Mouse (Mus musculus) activated CD4-positive, CD25-positive, alpha-beta regulatory T cell, adult 4 months (primary cell): ENCODE data around the gene Umod. TPM values are rescaled to one million over a fixed set of nuclear protein-coding genes. Genes with fewer than 3 reads are reported as not detected.

Source experiments
- ATAC-seq: one replicate; pipeline ENCODE4 v1.8.0; 2017
- polyA plus RNA-seq, 2 experiments: library from polyadenylated mRNA; unstranded; fragments of 100-300 nt; shearing (Covaris generic); gene quantifications; one replicate each; pipeline ENCODE4 v1.2.1; 2017

The Umod gene
- polyA plus RNA-seq, 2 experiments from 2014 or later: not detected

DNA sequence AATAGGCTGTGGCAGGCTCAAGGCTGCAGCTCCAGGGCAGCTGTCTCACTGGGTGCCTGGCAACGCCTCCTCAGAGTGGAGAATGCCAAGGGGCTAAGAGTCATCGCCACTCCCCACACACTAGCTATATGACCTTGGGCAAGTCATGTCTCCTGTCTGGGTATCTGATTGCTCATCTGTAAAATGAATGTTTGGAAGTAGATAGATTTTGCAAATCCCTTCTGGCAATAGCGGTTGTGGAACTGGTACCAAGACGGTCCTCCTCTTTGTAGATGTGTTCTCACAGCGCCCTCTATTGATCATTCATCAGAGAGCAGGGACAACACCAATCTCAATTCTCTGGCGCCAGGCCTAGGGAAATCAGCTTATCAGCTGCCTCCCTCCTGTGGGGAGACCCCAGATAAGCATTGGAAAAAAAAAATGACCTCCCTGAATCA is 51.9 kb downstream of the Umod start:
- no peak for ATAC-seq

DNA sequence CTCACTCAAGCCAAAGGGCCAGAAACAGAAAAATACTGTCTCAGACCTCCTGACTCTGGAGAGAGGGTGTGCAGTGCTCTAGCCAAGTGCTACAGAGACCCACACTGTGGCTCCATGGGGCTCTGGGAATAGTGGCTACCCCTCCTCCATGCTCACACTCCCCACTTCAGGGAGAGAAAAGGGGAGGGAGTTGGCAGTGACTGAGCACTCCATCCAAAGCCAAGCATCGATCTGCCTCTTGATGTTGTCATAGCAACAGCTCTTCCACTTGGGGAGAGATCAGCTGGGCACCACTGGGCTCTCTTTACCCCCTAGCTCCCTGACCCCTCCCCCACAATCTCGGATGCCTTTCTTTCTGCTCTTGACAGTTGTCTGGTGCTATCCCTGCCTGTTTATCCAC is 58.4 kb downstream of the Umod start:
- no peak for ATAC-seq

DNA sequence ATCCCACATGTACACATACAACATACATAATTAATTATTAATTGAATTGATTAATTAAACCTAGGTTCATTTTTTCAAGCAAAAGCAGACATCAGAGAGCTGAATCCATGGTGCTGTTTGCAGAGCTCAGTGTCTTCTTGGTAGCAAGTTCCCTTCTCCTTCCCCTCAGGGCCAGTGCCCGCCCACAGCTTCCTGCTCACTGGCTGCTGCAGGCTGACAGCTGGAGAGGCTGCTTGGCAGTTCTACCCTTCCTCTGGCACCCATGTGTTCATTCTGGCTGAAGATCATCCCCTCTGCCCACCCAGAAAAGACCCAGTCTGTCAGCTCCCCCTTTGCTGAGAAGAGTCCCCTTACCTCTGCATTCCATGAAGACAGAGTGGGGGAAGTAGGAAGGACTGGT is 60.6 kb downstream of the Umod start:
- ATAC-seq: no peak

Other genes starting within 250 kb of the Umod start
- not detected for gene Gp2, start 20.0 kb downstream of the Umod start, polyA plus RNA-seq
- not detected for gene Acsm5, start 40.2 kb upstream of the Umod start, polyA plus RNA-seq
- not detected for gene Pdilt, start 44.2 kb upstream of the Umod start, polyA plus RNA-seq
- gene Acsm2, start 75.1 kb upstream of the Umod start, polyA plus RNA-seq: under 1 TPM in 1 of 2 experiments, not detected in 1; 0.25 TPM
- not detected for gene Acsm1, start 127.7 kb upstream of the Umod start, polyA plus RNA-seq
- not detected for gene Acsm4, start 210.7 kb upstream of the Umod start, polyA plus RNA-seq
- 10 to 100 TPM; 46.6 to 48.6 TPM for gene Thumpd1, start 241.5 kb upstream of the Umod start, polyA plus RNA-seq